Mouse (Mus musculus): ENCODE measurements at regions not wholly inside any gene's neighbourhood (a gene's known extent, or its start where the extent isn't known, plus 50 kb on each side); places are given as distances from the start of the nearest gene placed in this dataset.

DNA sequence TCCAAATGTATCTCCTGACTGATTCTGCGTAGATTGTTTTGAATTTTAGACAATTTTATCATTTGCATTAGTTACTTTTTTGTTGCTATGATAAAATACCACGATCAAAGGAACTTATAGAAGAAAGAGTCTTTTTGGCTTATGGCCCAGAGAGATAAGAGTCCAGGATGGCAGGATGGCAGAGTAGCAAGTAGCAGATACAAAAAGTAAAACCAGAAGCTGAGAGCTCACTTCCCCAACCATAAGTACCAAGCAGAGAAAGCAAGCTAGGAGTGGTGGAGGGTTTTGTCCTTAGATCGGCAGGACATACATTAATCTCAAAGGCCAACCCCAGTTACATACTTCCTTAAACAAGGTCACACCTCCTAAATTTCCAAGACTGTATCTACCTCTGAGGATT lies 457.7 kb upstream of the Cwc22 start:
- no peaks in the 10 kb centered on the region for H3K36me3 ChIP-seq

DNA sequence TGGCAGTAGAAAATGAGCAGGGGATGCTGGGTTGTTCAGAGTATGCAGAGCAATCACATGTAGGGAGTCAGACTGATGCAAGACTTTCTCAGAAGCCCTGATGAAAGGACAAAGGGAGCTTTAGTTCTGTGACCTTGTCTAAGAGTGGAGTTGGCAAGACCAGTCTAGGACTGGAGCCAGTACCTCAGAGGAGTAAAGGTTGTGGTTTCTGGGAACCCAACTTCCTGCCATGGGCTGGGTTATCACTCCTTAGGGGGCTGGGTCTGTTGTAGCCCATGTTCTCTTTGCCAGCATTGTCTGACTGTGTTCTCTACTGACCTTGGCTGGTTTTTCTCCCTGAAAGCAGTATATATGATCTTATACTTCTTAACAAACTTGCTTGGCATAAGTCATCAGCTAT lies 453.1 kb upstream of the Cwc22 start:
- no peak overlapping the region for H3K4me3 ChIP-seq (replicated peaks)

More for the DNA sequence above, 457.7 kb upstream of the Cwc22 start:
- Histone ChIP-seq H3K27ac (no peak overlapping the region), H3K9ac (replicated peaks) (no peak overlapping the region), H3K4me2 (replicated peaks) (no peak overlapping the region), H3K9me3 (no peaks in the 10 kb centered on the region), H3K4me3 (replicated peaks) (no peak overlapping the region), H3K4me1 (replicated peaks) (no peaks in the 10 kb centered on the region), H3K27me3 (no peaks in the 10 kb centered on the region)
- ATAC-seq, result no peak
- WGBS, result 90% methylated on average over 3 of the region's 3 CpGs

DNA sequence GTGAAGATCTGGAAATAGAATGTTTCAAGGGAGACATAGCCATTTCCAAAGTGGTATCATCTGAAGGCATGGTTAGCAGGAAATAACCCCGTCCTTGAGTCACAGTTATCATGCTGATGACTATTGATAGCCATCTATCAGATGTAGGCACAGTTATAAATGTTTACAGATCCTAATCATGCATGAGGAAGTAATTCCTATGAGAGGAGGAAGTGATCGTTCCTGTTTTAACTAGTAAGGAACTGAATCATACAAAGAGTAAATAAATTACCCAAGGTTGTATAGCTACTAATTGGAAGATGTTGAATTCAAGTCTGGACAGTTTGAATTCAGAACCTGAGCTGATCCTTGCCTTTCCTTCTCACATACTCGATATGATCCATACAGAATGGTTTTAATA lies 450.7 kb upstream of the Cwc22 start:
- Histone ChIP-seq H3K4me2 (replicated peaks) (no peak overlapping the region), H3K27ac (no peak overlapping the region), H3K9ac (replicated peaks) (no peak overlapping the region), H3K36me3 (no peaks in the 10 kb centered on the region), H3K4me3 (replicated peaks) (no peak overlapping the region), H3K9me3 (no peaks in the 10 kb centered on the region), H3K27me3 (no peaks in the 10 kb centered on the region), H3K4me1 (replicated peaks) (0 out of 2 replicates have a peak, but pooled peaks cover 5% of the 10 kb centered on the region)
- no peak for ATAC-seq
- 84% methylated on average over 3 of the region's 3 CpGs for WGBS

More for the DNA sequence above, 453.1 kb upstream of the Cwc22 start:
- Histone ChIP-seq H3K9ac (replicated peaks) (no peak overlapping the region), H3K36me3 (no peaks in the 10 kb centered on the region), H3K4me2 (replicated peaks) (no peak overlapping the region), H3K27me3 (no peaks in the 10 kb centered on the region), H3K27ac (no peak overlapping the region), H3K9me3 (no peaks in the 10 kb centered on the region), H3K4me1 (replicated peaks) (no peaks in the 10 kb centered on the region)
- ATAC-seq, result no peak

DNA sequence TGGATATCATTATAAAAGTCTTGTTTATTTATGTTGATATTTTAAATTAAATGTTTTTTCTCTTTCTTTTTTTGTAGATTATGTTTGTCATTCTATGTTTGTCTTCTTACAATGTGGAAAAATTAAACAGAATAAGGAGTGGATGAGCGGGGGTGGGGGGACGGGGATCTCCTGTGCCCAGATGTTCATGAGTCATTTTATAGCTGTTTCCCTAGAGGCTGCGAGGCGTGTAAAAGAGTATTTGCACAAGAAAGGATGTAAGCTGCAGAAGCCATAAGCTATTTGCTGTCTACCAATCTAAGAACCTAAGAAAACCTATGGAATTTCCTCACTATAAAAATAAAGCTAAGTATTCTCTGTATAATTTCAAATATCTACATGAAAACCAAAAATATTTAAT lies 446.9 kb upstream of the Cwc22 start:
- no peak for ATAC-seq
- Histone ChIP-seq H3K27me3 (no peaks in the 10 kb centered on the region), H3K4me2 (replicated peaks) (no peak overlapping the region), H3K27ac (no peak overlapping the region), H3K4me3 (replicated peaks) (no peak overlapping the region), H3K9ac (replicated peaks) (no peak overlapping the region), H3K36me3 (no peaks in the 10 kb centered on the region), H3K4me1 (replicated peaks) (0 out of 2 replicates have a peak, but pooled peaks cover 5% of the 10 kb centered on the region), H3K9me3 (no peaks in the 10 kb centered on the region)
- 60% methylated on average over 4 of the region's 4 CpGs for WGBS

DNA sequence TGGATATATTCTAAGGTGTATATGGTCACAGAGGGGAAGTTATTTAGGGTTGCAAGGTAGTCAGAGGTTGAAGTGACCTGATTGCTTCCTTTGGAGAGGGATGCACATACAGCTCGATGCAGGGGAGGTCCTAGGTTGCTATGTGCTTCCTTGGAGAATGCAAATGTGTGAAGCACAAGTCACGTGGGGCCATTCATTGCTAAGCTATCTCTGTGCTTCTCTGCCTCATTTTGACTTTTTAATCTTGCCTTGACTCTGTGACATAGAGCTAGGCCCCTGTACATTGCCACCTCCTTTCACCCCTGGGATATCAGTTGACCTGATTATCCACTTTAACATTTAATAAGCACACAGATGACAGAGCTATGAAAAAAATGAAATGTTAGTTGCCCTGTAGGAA lies 446.2 kb upstream of the Cwc22 start:
- H3K9ac ChIP-seq (replicated peaks), result no peak overlapping the region
- H3K27me3 ChIP-seq, result no peaks in the 10 kb centered on the region
- H3K27ac ChIP-seq, result no peak overlapping the region
- ATAC-seq, result no peak
- H3K4me3 ChIP-seq (replicated peaks), result no peak overlapping the region
- H3K36me3 ChIP-seq, result no peaks in the 10 kb centered on the region
- 30% methylated on average over 2 of the region's 2 CpGs for WGBS
- H3K9me3 ChIP-seq, result no peaks in the 10 kb centered on the region
- H3K4me2 ChIP-seq (replicated peaks), result no peak overlapping the region
- H3K4me1 ChIP-seq (replicated peaks), result 0 out of 2 replicates have a peak, but pooled peaks cover 5% of the 10 kb centered on the region

DNA sequence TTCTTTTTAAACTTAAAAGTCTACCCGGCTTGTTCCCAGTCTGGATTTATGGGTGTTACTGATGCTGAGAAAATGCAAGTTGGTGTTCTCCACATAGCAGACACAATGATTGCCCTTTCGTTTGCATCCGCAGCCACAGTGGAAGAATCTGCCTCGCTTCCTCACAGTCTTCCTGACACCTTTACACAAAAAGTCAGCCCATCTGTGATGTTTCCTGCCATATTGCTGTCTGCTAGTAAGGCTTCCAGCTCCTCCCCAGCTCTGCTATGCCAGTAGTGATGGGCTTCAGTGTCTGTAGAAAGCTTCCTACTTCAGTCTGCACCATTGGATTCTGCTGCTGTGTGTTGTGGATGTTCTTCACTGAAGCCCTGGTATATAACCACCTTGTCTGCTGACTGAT lies 441.8 kb upstream of the Cwc22 start:
- WGBS, result 86% methylated on average over 4 of the region's 4 CpGs
- Histone ChIP-seq H3K27ac (no peak overlapping the region), H3K9me3 (no peaks in the 10 kb centered on the region), H3K4me3 (replicated peaks) (no peak overlapping the region), H3K36me3 (no peaks in the 10 kb centered on the region), H3K27me3 (no peaks in the 10 kb centered on the region), H3K9ac (replicated peaks) (no peak overlapping the region), H3K4me1 (replicated peaks) (0 out of 2 replicates have a peak, but pooled peaks cover 3% of the 10 kb centered on the region), H3K4me2 (replicated peaks) (no peak overlapping the region)
- ATAC-seq, result no peak

DNA sequence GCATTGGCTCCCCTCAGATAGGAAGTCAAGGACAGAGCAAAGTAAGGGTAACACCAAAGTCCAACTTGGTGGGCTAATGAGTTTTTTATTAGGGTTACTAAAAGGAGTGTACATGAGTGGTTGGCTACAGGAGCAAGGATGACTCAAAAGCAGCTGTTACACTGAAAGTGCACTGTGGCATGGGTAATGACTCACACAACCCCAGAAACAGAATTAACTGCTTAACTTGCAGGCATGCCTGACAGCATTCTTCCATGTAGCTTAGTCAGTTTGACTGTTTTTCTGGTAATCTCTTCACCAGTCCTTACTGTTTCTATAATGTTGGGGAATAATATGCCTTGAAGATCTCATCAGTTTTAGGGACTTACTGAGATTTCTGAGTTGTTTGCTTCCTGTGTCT lies 435.1 kb upstream of the Cwc22 start:
- ATAC-seq, result no peak
- no peak overlapping the region for H3K4me3 ChIP-seq (replicated peaks)
- no peaks in the 10 kb centered on the region for H3K4me1 ChIP-seq (replicated peaks)

DNA sequence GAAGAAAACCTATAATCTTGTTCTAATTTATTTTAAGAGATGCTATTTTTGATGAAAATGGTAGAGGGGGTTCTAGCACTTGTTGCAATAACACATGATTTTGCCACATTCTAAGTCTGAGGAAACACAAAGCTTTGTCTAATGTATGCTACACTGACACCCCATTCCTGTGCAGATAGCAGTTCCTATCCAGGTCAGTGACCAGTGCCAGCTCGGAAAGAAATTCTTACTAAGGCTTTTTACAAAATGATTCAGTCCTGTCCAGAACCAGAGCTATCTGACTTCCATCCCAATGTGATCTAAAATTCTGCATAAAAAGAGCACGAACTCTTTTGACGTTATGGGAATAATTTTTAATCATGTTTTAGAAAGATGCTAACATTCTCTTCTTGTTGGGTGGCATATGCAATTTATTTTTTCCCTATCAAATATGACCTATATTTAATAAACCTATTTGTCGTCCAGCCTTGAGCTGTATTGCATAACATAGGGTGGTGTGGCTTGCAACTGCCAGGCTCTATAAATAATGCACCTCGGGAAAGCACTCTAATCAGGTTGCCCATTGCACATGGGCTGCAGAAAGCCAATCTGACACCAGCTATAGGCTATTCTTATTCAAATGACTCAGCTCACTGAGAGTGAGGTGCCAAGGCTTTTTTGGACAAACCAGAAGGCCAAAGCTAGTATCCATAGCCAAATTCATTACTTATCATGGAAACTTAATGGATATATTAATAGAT lies 385.7 kb upstream of the Cwc22 start:
- Histone ChIP-seq H3K27me3 (no peaks in the 10 kb centered on the region), H3K4me3 (replicated peaks) (no peak overlapping the region), H3K9me3 (no peaks in the 10 kb centered on the region), H3K27ac (no peak overlapping the region), H3K36me3 (no peaks in the 10 kb centered on the region), H3K4me1 (replicated peaks) (no peaks in the 10 kb centered on the region), H3K4me2 (replicated peaks) (no peak overlapping the region), H3K9ac (replicated peaks) (no peak overlapping the region)
- no peak for ATAC-seq
- WGBS, result 76% methylated on average over 5 of the region's 5 CpGs

More for the DNA sequence above, 435.1 kb upstream of the Cwc22 start:
- H3K9ac ChIP-seq (replicated peaks), result no peak overlapping the region
- H3K27me3 ChIP-seq, result no peaks in the 10 kb centered on the region
- H3K9me3 ChIP-seq, result no peaks in the 10 kb centered on the region
- no peak overlapping the region for H3K4me2 ChIP-seq (replicated peaks)
- no peaks in the 10 kb centered on the region for H3K36me3 ChIP-seq
- no peak overlapping the region for H3K27ac ChIP-seq

DNA sequence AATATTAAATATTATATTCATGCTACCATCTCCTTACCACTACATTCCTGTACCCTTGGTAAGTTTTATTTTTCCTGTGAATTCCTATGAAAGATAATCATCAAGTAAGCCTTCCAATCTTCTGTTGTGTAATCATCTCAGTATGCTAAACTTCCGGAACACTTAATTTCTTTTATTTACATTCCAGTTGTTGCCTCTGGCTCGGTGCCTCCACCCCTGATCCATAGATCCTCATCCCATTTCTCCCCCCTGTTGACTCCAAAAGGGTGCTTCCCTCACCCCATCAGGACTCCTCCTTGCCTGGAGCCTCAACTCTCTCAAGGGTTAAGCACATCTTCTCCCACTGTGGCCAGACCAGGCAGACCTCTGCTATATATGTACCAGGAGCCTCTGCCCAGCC lies 379.9 kb upstream of the Cwc22 start:
- Histone ChIP-seq H3K4me3 (replicated peaks) (no peak overlapping the region), H3K36me3 (no peaks in the 10 kb centered on the region), H3K27me3 (no peaks in the 10 kb centered on the region), H3K9ac (replicated peaks) (no peak overlapping the region), H3K9me3 (no peaks in the 10 kb centered on the region), H3K27ac (no peak overlapping the region), H3K4me1 (replicated peaks) (no peaks in the 10 kb centered on the region), H3K4me2 (replicated peaks) (no peak overlapping the region)
- WGBS, result 87% methylated on average over 2 of the region's 2 CpGs
- no peak for ATAC-seq

DNA sequence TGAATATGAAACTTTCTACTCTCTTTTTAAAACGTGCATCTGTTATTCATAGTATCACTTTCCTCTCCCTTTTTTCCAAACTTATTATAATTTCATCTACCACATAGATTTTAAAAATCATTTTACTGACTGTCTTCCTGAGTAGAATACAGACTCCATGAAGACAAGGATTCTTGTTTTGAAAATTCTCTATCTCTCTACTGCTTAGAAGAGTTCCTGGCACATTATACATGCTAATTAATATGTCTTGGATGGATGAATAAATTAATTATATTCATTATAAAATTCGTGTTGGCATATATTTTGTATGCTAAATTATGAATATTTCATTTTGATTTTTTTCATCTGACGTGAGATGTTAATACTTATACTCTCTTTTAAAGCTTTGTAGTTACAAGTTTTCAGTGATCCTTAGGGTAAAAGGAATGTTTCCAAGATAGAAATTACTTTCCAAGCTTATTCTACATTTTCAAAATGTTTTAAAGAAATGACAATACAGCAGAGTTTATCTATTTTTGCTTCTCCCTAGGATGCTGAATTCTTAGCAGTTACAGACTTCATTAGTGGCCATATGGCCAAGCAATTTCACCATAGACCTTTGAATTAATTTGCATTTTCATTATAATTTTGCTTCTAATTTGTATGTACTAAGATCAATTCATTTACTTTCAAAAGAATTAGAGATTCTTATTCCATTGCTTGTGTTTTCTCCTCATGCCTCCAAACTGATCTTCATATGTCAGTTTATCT lies 376.2 kb upstream of the Cwc22 start:
- Histone ChIP-seq H3K27me3 (no peaks in the 10 kb centered on the region), H3K36me3 (no peaks in the 10 kb centered on the region), H3K9me3 (no peaks in the 10 kb centered on the region), H3K9ac (replicated peaks) (no peak overlapping the region), H3K4me3 (replicated peaks) (no peak overlapping the region), H3K4me1 (replicated peaks) (no peaks in the 10 kb centered on the region), H3K4me2 (replicated peaks) (no peak overlapping the region), H3K27ac (no peak overlapping the region)
- no peak for ATAC-seq
- WGBS, result 66% methylated on average over 3 of the region's 3 CpGs

DNA sequence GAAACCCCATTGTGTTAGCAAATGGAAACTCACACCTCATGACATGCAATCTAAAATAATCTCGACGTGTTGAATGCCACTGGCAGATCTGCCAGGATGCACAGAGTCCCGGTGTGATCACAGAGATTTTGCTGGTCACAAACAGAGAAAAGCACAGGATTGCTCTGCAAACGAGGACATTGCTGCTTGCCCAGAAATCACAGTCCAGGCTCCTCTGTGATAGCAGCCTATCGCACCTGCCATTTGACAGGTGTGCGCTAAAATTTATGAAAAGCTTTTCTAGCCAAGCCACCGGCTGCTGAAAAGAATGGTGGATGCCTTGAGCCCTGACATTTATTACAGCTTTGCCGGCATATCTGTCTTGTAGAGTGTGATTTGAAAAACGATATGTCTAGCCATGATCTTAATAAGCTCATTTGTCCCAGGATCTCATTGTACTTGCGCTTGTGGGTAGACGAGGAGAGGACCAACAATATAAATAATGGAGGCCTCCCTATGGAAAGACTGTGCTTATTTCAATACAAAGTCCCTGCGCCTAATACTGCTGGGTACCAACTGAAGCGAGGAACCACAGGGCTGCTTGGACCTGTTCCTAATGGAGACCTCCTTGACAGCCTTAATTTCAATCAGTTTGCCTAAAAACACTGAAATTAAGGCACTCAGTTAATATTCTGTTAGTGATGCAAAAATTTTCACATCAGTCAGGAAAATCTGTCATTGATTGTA lies 365.8 kb upstream of the Cwc22 start:
- no peaks in the 10 kb centered on the region for H3K36me3 ChIP-seq
- 67% methylated on average over 13 of the region's 13 CpGs for WGBS
- no peaks in the 10 kb centered on the region for H3K4me1 ChIP-seq (replicated peaks)
- no peak overlapping the region for H3K27ac ChIP-seq
- no peak for ATAC-seq
- no peak overlapping the region for H3K4me2 ChIP-seq (replicated peaks)
- H3K4me3 ChIP-seq (replicated peaks), result no peak overlapping the region
- no peaks in the 10 kb centered on the region for H3K27me3 ChIP-seq
- no peaks in the 10 kb centered on the region for H3K9me3 ChIP-seq
- H3K9ac ChIP-seq (replicated peaks), result no peak overlapping the region

DNA sequence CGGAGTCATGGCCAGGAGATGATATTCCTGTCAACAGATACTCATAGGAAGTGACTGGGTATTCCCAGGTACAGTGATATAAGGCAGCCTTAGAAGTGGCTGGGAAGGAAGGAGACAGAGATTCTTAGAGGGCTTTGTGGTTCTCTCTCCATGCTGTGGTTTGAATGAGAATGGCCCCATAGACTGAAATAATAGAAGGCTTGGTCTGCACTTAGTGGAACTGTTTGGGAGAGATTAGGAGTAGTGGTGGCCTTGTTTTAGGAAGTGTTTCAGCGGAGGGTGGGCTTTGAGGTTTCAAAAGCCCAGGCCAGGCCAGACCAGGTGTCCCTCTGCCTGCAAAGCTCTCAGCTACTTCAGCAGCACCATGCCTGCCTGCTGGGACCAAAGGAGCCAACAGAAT lies 363.2 kb upstream of the Cwc22 start:
- Histone ChIP-seq H3K9ac (replicated peaks) (no peak overlapping the region), H3K27me3 (no peaks in the 10 kb centered on the region), H3K27ac (no peak overlapping the region), H3K4me1 (replicated peaks) (no peaks in the 10 kb centered on the region), H3K4me2 (replicated peaks) (no peak overlapping the region), H3K9me3 (no peaks in the 10 kb centered on the region), H3K4me3 (replicated peaks) (no peak overlapping the region), H3K36me3 (no peaks in the 10 kb centered on the region)
- WGBS, result 54% methylated on average over 2 of the region's 2 CpGs
- ATAC-seq, result no peak
